Mouse (Mus musculus): ENCODE results near the gene Odf3l2. TPM values are rescaled to one million over a fixed set of nuclear protein-coding genes. Genes with fewer than 3 reads are reported as not detected.

The Odf3l2 gene
- polyA plus RNA-seq, 1 experiment from 2014 or later, result 0.28 TPM

DNA sequence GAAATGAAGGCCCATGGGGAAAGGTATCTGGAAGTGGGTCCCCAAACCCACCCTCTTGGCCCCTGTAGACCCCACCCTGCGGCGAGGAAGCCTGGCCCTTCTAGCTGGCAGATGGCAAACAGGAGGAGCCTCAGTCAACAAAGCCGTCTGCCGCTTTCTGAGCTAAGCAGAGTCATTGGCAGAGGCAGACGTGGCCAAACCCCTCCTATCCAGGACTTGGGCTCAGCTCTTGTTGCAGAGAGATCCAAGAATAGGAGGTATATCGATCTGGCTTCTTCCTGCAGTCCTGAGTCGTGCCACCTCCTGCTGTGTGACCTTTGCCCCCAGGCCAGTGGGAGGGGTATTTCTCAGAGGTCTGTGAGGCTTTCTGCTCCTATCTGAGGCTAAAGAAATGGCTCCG is 29.7 kb downstream of the Odf3l2 start:
- WGBS, result 8% methylated on average over 8 of the region's 8 CpGs

DNA sequence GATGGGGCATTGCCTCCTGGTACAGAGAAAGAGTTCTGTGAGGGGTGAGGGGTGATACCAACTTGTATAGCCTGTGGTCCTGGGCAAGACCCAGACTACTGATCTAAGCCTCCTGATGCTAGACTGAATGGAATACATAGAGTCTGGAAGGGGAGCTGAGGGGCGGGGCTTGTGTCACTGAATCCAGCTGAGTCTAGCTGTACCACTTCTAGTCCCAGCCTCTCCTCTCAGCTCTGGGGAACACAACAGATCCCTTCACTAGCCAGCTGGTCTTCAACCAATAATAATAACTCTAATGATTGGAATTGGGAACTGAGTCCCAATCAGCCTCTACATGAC is 31.3 kb downstream of the Odf3l2 start:
- Histone ChIP-seq H3K27me3 (replicated peaks; ENCODE audit: control insufficient read depth, insufficient read depth, low read length) (peaks cover 19% of the 10 kb centered on the region), H3K36me3 (ENCODE audit: control insufficient read depth, insufficient read depth) (no peaks in the 10 kb centered on the region), H3K9me3 (ENCODE audit: control insufficient read depth, low read length) (no peaks in the 10 kb centered on the region), H3K9ac (replicated peaks; ENCODE audit: low read depth, low read length) (no peak overlapping the region), H3K4me3 (replicated peaks; ENCODE audit: low read length) (peak overlapping the region; percentile 61), H3K4me1 (replicated peaks; ENCODE audit: control insufficient read depth, insufficient read depth, low read length) (peaks cover 21% of the 10 kb centered on the region), H3K27ac (ENCODE audit: low read length) (no peak overlapping the region), H3K4me2 (ENCODE audit: low read length) (peak overlapping the region; percentile 82)
- WGBS, result 80% methylated on average over 1 of the region's 1 CpGs
- no peak for ATAC-seq

More for the DNA sequence above, 29.7 kb downstream of the Odf3l2 start:
- peaks cover 21% of the 10 kb centered on the region for H3K4me1 ChIP-seq (replicated peaks; ENCODE audit: control insufficient read depth, insufficient read depth, low read length)
- H3K9me3 ChIP-seq (ENCODE audit: control insufficient read depth, low read length), result no peaks in the 10 kb centered on the region
- no peaks in the 10 kb centered on the region for H3K36me3 ChIP-seq (ENCODE audit: control insufficient read depth, insufficient read depth)
- H3K27me3 ChIP-seq (replicated peaks; ENCODE audit: control insufficient read depth, insufficient read depth, low read length), result peaks cover 19% of the 10 kb centered on the region
- peak; percentile 19; the same call in 1 of the 2 replicates for ATAC-seq
- no peak overlapping the region for H3K4me2 ChIP-seq (ENCODE audit: low read length)
- H3K9ac ChIP-seq (replicated peaks; ENCODE audit: low read depth, low read length), result no peak overlapping the region
- no peak overlapping the region for H3K27ac ChIP-seq (ENCODE audit: low read length)
- H3K4me3 ChIP-seq (replicated peaks; ENCODE audit: low read length), result no peak overlapping the region

DNA sequence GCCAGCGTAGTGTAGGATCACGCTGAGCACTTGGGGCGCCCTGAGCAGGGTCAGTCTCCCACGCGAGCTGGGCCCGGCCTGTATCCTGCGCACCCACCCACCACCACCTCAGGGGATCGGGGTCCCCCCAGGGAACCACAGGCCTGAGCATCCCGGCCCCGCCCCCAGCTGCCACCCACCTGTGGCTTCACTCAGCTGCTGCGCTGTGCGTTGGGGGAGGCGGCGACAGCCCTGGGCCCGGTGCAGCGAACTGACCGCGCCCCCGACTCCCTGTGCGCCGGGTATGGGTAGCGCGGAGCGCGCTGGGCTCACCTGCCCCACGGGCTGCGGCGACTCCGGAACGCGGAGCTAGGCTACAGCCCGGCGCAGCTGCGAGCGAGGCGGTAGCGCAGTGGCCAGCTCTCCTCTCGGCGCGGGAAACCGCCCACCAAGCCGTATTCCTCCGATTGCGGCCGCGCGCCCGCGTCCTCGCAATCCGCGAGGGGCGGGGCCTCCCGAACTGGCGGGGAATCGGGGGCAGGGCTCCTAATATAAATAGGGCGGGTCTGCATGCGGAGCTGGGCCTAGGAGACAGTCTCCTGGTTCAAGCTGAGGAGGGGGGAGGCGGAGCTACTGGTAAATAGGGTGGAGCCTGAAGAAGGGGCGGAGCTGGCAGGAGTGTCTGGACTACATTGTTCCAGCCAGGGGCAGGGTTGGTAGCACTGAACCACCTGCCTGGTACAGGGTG is 31.8 kb downstream of the Odf3l2 start, which contains the start of gene C2cd4c:
C2cd4c (minus strand) TSS at position 448 of the 727 bp plus-strand sequence.
- H3K9me3 ChIP-seq (ENCODE audit: control insufficient read depth, low read length), result no peaks in the 10 kb centered on the region
- peak within 1 kb of the TSS; percentile 61 for H3K4me3 ChIP-seq (replicated peaks; ENCODE audit: low read length)
- peak within 1 kb of the TSS; percentile 61 for H3K9ac ChIP-seq (replicated peaks; ENCODE audit: low read depth, low read length)
- 1% methylated on average over 60 of the region's 60 CpGs for WGBS
- ATAC-seq, result peak; percentile 80
- H3K4me2 ChIP-seq (ENCODE audit: low read length), result peak within 1 kb of the TSS; percentile 82
- H3K4me1 ChIP-seq (replicated peaks; ENCODE audit: control insufficient read depth, insufficient read depth, low read length), result peaks cover 21% of the 10 kb centered on the region
- H3K27ac ChIP-seq (ENCODE audit: low read length), result no peak within 1 kb of the TSS
- peaks cover 19% of the 10 kb centered on the region for H3K27me3 ChIP-seq (replicated peaks; ENCODE audit: control insufficient read depth, insufficient read depth, low read length)
- no peaks in the 10 kb centered on the region for H3K36me3 ChIP-seq (ENCODE audit: control insufficient read depth, insufficient read depth)

DNA sequence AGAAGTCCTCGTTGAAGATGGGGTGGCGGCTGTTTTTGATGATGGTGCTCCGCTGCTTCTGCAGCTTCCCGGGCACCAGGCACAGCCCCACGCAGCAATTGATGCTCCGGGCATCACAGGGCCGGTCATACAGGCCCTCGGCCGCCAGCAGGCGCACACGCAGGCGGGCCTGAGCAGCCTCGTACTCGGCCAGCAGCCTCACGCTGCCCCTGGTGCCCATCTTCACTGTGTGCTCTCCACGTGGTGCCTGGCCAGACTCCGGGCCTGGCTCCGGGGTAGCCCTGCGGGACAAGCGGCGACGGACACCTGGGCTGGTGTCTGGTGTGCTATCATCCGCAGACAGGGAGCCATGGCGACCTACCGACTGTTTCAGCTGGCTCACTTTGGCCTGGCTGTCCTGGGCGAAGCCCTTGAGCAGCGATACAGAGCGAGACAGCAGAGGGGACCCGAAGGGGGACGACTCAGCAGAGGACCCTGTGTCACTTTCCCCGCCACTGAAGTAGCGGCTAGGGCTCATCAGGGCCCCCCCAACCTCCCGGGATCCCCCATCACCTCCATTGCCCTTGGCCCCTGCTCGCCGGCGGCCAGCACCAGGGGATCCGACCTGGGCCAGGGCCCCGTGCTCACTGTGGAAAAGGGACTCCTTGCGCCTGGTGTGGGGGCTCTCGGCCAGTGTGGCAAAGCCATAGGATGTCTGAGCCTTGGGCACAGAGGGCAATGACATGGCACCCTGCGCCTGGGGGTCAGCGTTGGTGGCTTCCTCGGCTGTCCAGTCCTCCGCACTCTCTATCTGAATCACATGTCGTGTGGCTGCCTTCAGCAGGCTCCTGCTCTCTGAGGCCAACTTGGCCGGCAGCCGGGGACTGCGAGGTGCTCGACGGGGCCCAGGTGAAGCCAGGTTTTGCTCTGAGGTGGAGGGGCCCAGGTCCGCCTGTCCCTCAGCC is 33.1 kb downstream of the Odf3l2 start:
- H3K27me3 ChIP-seq (replicated peaks; ENCODE audit: control insufficient read depth, insufficient read depth, low read length), result peaks cover 19% of the 10 kb centered on the region
- no peak for ATAC-seq
- H3K9me3 ChIP-seq (ENCODE audit: control insufficient read depth, low read length), result no peaks in the 10 kb centered on the region
- H3K36me3 ChIP-seq (ENCODE audit: control insufficient read depth, insufficient read depth), result no peaks in the 10 kb centered on the region
- H3K4me1 ChIP-seq (replicated peaks; ENCODE audit: control insufficient read depth, insufficient read depth, low read length), result peaks cover 21% of the 10 kb centered on the region
- 11% methylated on average over 51 of the region's 51 CpGs for WGBS
- H3K4me3 ChIP-seq (replicated peaks; ENCODE audit: low read length), result peak overlapping the region; percentile 61
- peak overlapping the region; percentile 82 for H3K4me2 ChIP-seq (ENCODE audit: low read length)
- peak overlapping the region; percentile 35; the same call in 1 of the 2 replicates for H3K9ac ChIP-seq (replicated peaks; ENCODE audit: low read depth, low read length)
- H3K27ac ChIP-seq (ENCODE audit: low read length), result no peak overlapping the region

DNA sequence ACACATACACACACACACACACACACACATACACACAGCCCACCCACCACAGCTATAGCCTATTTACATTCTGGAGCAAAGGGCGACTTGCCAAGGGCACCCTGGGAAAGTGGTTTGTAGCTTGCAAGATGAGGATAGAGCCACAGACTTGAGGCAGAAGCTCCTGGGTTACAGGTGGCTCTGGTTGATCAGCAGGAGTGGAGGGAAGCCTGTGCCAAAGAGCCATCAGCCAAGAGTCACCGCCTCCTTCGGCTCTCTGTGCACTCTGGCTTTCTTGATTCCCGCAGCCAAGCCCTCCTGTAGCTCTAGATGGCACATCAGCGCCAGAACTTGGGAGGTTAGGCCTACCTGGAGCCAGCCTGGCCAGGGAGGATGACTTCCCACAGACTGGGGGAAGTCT is 34.2 kb downstream of the Odf3l2 start:
- Histone ChIP-seq H3K9ac (replicated peaks; ENCODE audit: low read depth, low read length) (no peak overlapping the region), H3K9me3 (ENCODE audit: control insufficient read depth, low read length) (no peaks in the 10 kb centered on the region), H3K4me2 (ENCODE audit: low read length) (no peak overlapping the region), H3K4me1 (replicated peaks; ENCODE audit: control insufficient read depth, insufficient read depth, low read length) (peaks cover 21% of the 10 kb centered on the region), H3K27ac (ENCODE audit: low read length) (no peak overlapping the region), H3K36me3 (ENCODE audit: control insufficient read depth, insufficient read depth) (no peaks in the 10 kb centered on the region), H3K4me3 (replicated peaks; ENCODE audit: low read length) (no peak overlapping the region), H3K27me3 (replicated peaks; ENCODE audit: control insufficient read depth, insufficient read depth, low read length) (peaks cover 19% of the 10 kb centered on the region)
- 25% methylated on average over 5 of the region's 5 CpGs for WGBS
- ATAC-seq, result no peak

DNA sequence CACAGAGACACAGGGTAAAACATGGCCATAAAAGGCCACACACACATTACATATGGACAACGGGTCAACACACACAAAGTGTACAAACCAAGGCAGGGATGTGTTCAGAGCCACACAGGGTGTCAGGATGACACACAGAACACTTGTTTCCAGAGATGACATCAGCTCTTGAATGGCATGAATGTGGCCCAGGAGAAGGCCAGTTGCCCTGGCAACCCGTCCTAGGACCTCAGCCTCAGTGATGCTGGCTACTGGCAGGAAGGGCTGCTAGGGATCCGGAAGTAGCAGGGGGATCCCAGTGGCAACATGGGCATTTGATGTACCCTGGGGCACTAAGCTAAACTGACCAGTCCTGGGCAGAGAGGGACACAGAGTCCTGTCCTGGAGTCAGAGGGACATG is 36.3 kb downstream of the Odf3l2 start:
- WGBS, result 77% methylated on average over 3 of the region's 3 CpGs
- Histone ChIP-seq H3K9me3 (ENCODE audit: control insufficient read depth, low read length) (no peaks in the 10 kb centered on the region), H3K4me3 (replicated peaks; ENCODE audit: low read length) (no peak overlapping the region), H3K27me3 (replicated peaks; ENCODE audit: control insufficient read depth, insufficient read depth, low read length) (peaks cover 19% of the 10 kb centered on the region), H3K27ac (ENCODE audit: low read length) (no peak overlapping the region), H3K4me2 (ENCODE audit: low read length) (no peak overlapping the region), H3K4me1 (replicated peaks; ENCODE audit: control insufficient read depth, insufficient read depth, low read length) (peaks cover 21% of the 10 kb centered on the region), H3K9ac (replicated peaks; ENCODE audit: low read depth, low read length) (no peak overlapping the region), H3K36me3 (ENCODE audit: control insufficient read depth, insufficient read depth) (no peaks in the 10 kb centered on the region)
- no peak for ATAC-seq

DNA sequence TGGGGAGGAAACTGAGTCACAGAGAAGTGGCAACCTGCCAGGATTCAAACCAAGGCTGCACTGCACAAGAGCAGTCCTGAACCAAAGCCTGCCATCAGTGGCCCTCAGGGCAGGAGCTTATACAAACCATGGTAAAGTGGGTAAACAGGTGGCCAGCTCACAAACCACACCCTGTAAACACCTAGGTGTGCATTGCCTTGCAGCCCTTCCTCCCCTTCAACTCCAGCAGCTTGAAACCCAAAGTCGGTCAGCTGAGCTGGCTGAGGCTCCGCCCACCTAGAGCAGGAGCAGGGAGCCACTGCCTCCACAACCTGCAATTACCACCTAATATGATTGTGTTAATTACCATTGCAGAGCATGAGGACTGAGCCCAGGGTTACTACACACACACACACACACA is 37.6 kb downstream of the Odf3l2 start:
- H3K4me2 ChIP-seq (ENCODE audit: low read length), result no peak overlapping the region
- WGBS, result 42% methylated on average over 2 of the region's 2 CpGs
- no peaks in the 10 kb centered on the region for H3K36me3 ChIP-seq (ENCODE audit: control insufficient read depth, insufficient read depth)
- peaks cover 11% of the 10 kb centered on the region for H3K27me3 ChIP-seq (replicated peaks; ENCODE audit: control insufficient read depth, insufficient read depth, low read length)
- H3K4me1 ChIP-seq (replicated peaks; ENCODE audit: control insufficient read depth, insufficient read depth, low read length), result peaks cover 11% of the 10 kb centered on the region
- H3K4me3 ChIP-seq (replicated peaks; ENCODE audit: low read length), result no peak overlapping the region
- no peaks in the 10 kb centered on the region for H3K9me3 ChIP-seq (ENCODE audit: control insufficient read depth, low read length)
- H3K27ac ChIP-seq (ENCODE audit: low read length), result no peak overlapping the region
- no peak overlapping the region for H3K9ac ChIP-seq (replicated peaks; ENCODE audit: low read depth, low read length)
- no peak for ATAC-seq

DNA sequence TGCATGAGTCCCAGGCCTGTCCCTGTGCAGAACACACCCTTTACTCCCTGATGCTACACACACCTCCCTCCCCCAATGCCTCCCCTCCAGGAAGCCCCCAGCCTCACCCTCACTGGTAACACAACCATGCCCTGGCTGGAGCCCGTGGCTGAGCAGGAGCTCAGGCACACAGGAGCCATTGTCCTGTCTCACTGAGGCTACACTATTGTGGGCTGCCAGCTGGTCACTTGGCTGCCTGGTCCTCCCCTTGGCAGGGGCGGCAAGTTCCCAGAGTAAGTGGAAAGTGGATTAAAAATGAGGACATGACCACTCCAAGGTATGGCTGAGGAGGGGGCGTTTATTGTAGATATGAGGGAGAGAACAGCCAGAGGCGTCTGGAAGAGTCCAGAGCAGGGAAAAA is 39.0 kb downstream of the Odf3l2 start:
- no peaks in the 10 kb centered on the region for H3K9me3 ChIP-seq (ENCODE audit: control insufficient read depth, low read length)
- H3K4me2 ChIP-seq (ENCODE audit: low read length), result no peak overlapping the region
- no peaks in the 10 kb centered on the region for H3K4me1 ChIP-seq (replicated peaks; ENCODE audit: control insufficient read depth, insufficient read depth, low read length)
- no peak overlapping the region for H3K4me3 ChIP-seq (replicated peaks; ENCODE audit: low read length)
- H3K27ac ChIP-seq (ENCODE audit: low read length), result no peak overlapping the region
- no peaks in the 10 kb centered on the region for H3K36me3 ChIP-seq (ENCODE audit: control insufficient read depth, insufficient read depth)
- 0 out of 2 replicates have a peak, but pooled peaks cover 3% of the 10 kb centered on the region for H3K27me3 ChIP-seq (replicated peaks; ENCODE audit: control insufficient read depth, insufficient read depth, low read length)
- ATAC-seq, result 0 out of 2 replicates have a peak, but pooled peaks have one; percentile 29
- H3K9ac ChIP-seq (replicated peaks; ENCODE audit: low read depth, low read length), result no peak overlapping the region
- 56% methylated on average over 4 of the region's 4 CpGs for WGBS

DNA sequence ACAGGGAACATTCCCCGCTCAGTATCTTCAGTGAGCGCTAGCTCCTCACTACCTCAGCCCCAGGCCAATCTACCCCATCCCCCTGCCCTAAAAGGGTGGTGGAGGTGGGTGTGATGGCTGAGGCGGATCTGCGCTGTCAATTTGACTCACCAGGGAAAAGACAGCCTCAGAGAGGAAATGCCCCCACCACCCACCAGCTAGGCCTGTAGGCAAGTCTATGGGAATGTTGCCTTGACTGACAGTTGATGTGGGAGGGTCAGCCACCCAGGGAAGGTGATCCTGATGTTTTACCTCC is 47.7 kb downstream of the Odf3l2 start:
- Histone ChIP-seq H3K9me3 (ENCODE audit: control insufficient read depth, low read length) (no peaks in the 10 kb centered on the region), H3K27me3 (replicated peaks; ENCODE audit: control insufficient read depth, insufficient read depth, low read length) (peaks cover 5% of the 10 kb centered on the region), H3K4me1 (replicated peaks; ENCODE audit: control insufficient read depth, insufficient read depth, low read length) (no peaks in the 10 kb centered on the region), H3K4me3 (replicated peaks; ENCODE audit: low read length) (no peak overlapping the region), H3K4me2 (ENCODE audit: low read length) (no peak overlapping the region), H3K27ac (ENCODE audit: low read length) (no peak overlapping the region), H3K9ac (replicated peaks; ENCODE audit: low read depth, low read length) (no peak overlapping the region), H3K36me3 (ENCODE audit: control insufficient read depth, insufficient read depth) (no peaks in the 10 kb centered on the region)
- ATAC-seq, result no peak
- 76% methylated on average over 4 of the region's 4 CpGs for WGBS
